Mouse (Mus musculus) ES-Bruce4 (cell line): ENCODE data around the gene Ube2e1.

Experiments used
- CTCF ChIP-seq: IDR thresholded peaks from one replicate; pipeline ENCODE4 v1.8.1; 2011; ENCODE audit warnings: low read depth, low read length
- EP300 ChIP-seq: IDR thresholded peaks from 2 replicates; pipeline ENCODE4 v1.6.1; 2011; ENCODE audit warnings: low read depth, low read length; ENCODE audit not compliant: insufficient read depth
- POLR2A ChIP-seq: IDR thresholded peaks from one replicate; pipeline ENCODE4 v1.8.1; 2011; ENCODE audit warnings: low read length; ENCODE audit not compliant: insufficient read depth

- no peak for TF ChIP-seq CTCF
- no peak for TF ChIP-seq POLR2A
- no peak for TF ChIP-seq EP300
Measured at GRCm38 (mm10) chr14:18280375-18280774, 51.3 kb downstream of the Ube2e1 start.
